Mouse (Mus musculus): ENCODE measurements around the gene Olfr750. TPM values are rescaled to one million over a fixed set of nuclear protein-coding genes. Genes with fewer than 3 reads are reported as not detected.

Olfr750 gene
- total and polyA plus RNA-seq, 3 experiments, result not detected

Other genes with a start within 250 kb of the Olfr750 start
Only the 20 nearest of the 21 such genes appear.
- gene Klhl33, start 176.9 kb downstream of the Olfr750 start, total RNA-seq (2012; rRNA removed), result not detected in 2 replicates
- gene Klhl33, start 176.9 kb downstream of the Olfr750 start, total RNA-seq (2014; rRNA removed), result not detected in 2 replicates
- not detected in 2 replicates for gene Klhl33, start 176.9 kb downstream of the Olfr750 start, polyA plus RNA-seq (2012; ENCODE audit: insufficient read length, low read depth)
- gene Osgep, start 149.5 kb downstream of the Olfr750 start, total RNA-seq (2012; rRNA removed), result 39.1 and 41.7 TPM in 2 replicates
- gene Osgep, start 149.5 kb downstream of the Olfr750 start, total RNA-seq (2014; rRNA removed), result 88.7 and 90.4 TPM in 2 replicates
- 48.4 and 57.6 TPM in 2 replicates for gene Osgep, start 149.5 kb downstream of the Olfr750 start, polyA plus RNA-seq (2012; ENCODE audit: insufficient read length, low read depth)
- gene Apex1, start 149.5 kb downstream of the Olfr750 start, total RNA-seq (2012; rRNA removed), result 178 and 250 TPM in 2 replicates
- 417 and 427 TPM in 2 replicates for gene Apex1, start 149.5 kb downstream of the Olfr750 start, total RNA-seq (2014; rRNA removed)
- gene Apex1, start 149.5 kb downstream of the Olfr750 start, polyA plus RNA-seq (2012; ENCODE audit: insufficient read length, low read depth), result 353 and 354 TPM in 2 replicates
- 18.1 and 21.2 TPM in 2 replicates for gene Pip4p1, start 143.6 kb downstream of the Olfr750 start, total RNA-seq (2012; rRNA removed)
- 28.1 and 29.2 TPM in 2 replicates for gene Pip4p1, start 143.6 kb downstream of the Olfr750 start, total RNA-seq (2014; rRNA removed)
- 31.1 and 35.5 TPM in 2 replicates for gene Pip4p1, start 143.6 kb downstream of the Olfr750 start, polyA plus RNA-seq (2012; ENCODE audit: insufficient read length, low read depth)
- gene Pnp, start 143.4 kb downstream of the Olfr750 start, total RNA-seq (2012; rRNA removed), result 99.3 and 113 TPM in 2 replicates
- gene Pnp, start 143.4 kb downstream of the Olfr750 start, total RNA-seq (2014; rRNA removed), result 118 and 128 TPM in 2 replicates
- 65.9 and 80.0 TPM in 2 replicates for gene Pnp, start 143.4 kb downstream of the Olfr750 start, polyA plus RNA-seq (2012; ENCODE audit: insufficient read length, low read depth)
- gene Gm49342, start 129.9 kb downstream of the Olfr750 start, total RNA-seq (2012; rRNA removed), result not detected in 2 replicates
- 108 and 120 TPM in 2 replicates for gene Gm49342, start 129.9 kb downstream of the Olfr750 start, total RNA-seq (2014; rRNA removed)
- 50.6 and 100 TPM in 2 replicates for gene Gm49342, start 129.9 kb downstream of the Olfr750 start, polyA plus RNA-seq (2012; ENCODE audit: insufficient read length, low read depth)
- 0.21 TPM in 2 replicates for gene Pnp2, start 118.4 kb downstream of the Olfr750 start, total RNA-seq (2012; rRNA removed)
- 0.43 TPM in 1 of 2 replicates, not detected in the other for gene Pnp2, start 118.4 kb downstream of the Olfr750 start, total RNA-seq (2014; rRNA removed)
- 0.91 TPM in 1 of 2 replicates, not detected in the other for gene Pnp2, start 118.4 kb downstream of the Olfr750 start, polyA plus RNA-seq (2012; ENCODE audit: insufficient read length, low read depth)
- not detected in 2 replicates for gene Rnase10, start 66.7 kb downstream of the Olfr750 start, total RNA-seq (2012; rRNA removed)
- gene Rnase10, start 66.7 kb downstream of the Olfr750 start, total RNA-seq (2014; rRNA removed), result not detected in 2 replicates
- gene Rnase10, start 66.7 kb downstream of the Olfr750 start, polyA plus RNA-seq (2012; ENCODE audit: insufficient read length, low read depth), result not detected in 2 replicates
- gene Rnase9, start 32.6 kb downstream of the Olfr750 start, total RNA-seq (2012; rRNA removed), result not detected in 2 replicates
- gene Rnase9, start 32.6 kb downstream of the Olfr750 start, total RNA-seq (2014; rRNA removed), result not detected in 2 replicates
- gene Rnase9, start 32.6 kb downstream of the Olfr750 start, polyA plus RNA-seq (2012; ENCODE audit: insufficient read length, low read depth), result not detected in 2 replicates
- gene Rnase11, start 24.3 kb downstream of the Olfr750 start, total RNA-seq (2012; rRNA removed), result not detected in 2 replicates
- not detected in 2 replicates for gene Rnase11, start 24.3 kb downstream of the Olfr750 start, total RNA-seq (2014; rRNA removed)
- gene Rnase11, start 24.3 kb downstream of the Olfr750 start, polyA plus RNA-seq (2012; ENCODE audit: insufficient read length, low read depth), result not detected in 2 replicates
- 0.38 and 0.55 TPM in 2 replicates for gene Rnase12, start 16.8 kb downstream of the Olfr750 start, total RNA-seq (2012; rRNA removed)
- not detected in 2 replicates for gene Rnase12, start 16.8 kb downstream of the Olfr750 start, total RNA-seq (2014; rRNA removed)
- not detected in 2 replicates for gene Rnase12, start 16.8 kb downstream of the Olfr750 start, polyA plus RNA-seq (2012; ENCODE audit: insufficient read length, low read depth)
- 0.92 and 1.9 TPM in 2 replicates for gene Rnase4, start 16.6 kb upstream of the Olfr750 start, total RNA-seq (2012; rRNA removed)
- gene Rnase4, start 16.6 kb upstream of the Olfr750 start, total RNA-seq (2014; rRNA removed), result 1.8 and 2.5 TPM in 2 replicates
- gene Rnase4, start 16.6 kb upstream of the Olfr750 start, polyA plus RNA-seq (2012; ENCODE audit: insufficient read length, low read depth), result 1.1 and 1.6 TPM in 2 replicates
- gene Ang, start 16.7 kb upstream of the Olfr750 start, total RNA-seq (2012; rRNA removed), result 1.6 and 2.2 TPM in 2 replicates
- gene Ang, start 16.7 kb upstream of the Olfr750 start, total RNA-seq (2014; rRNA removed), result 0.44 and 1.2 TPM in 2 replicates
- gene Ang, start 16.7 kb upstream of the Olfr750 start, polyA plus RNA-seq (2012; ENCODE audit: insufficient read length, low read depth), result 0.97 and 1.2 TPM in 2 replicates
- not detected in 2 replicates for gene Eddm3b, start 40.0 kb upstream of the Olfr750 start, total RNA-seq (2012; rRNA removed)
- not detected in 2 replicates for gene Eddm3b, start 40.0 kb upstream of the Olfr750 start, total RNA-seq (2014; rRNA removed)
- gene Eddm3b, start 40.0 kb upstream of the Olfr750 start, polyA plus RNA-seq (2012; ENCODE audit: insufficient read length, low read depth), result not detected in 2 replicates
- 15.6 and 18.3 TPM in 2 replicates for gene Rnase6, start 49.5 kb upstream of the Olfr750 start, total RNA-seq (2012; rRNA removed)
- gene Rnase6, start 49.5 kb upstream of the Olfr750 start, total RNA-seq (2014; rRNA removed), result 35.1 and 38.2 TPM in 2 replicates
- gene Rnase6, start 49.5 kb upstream of the Olfr750 start, polyA plus RNA-seq (2012; ENCODE audit: insufficient read length, low read depth), result 15.3 and 16.4 TPM in 2 replicates
- 0.17 TPM in 1 of 2 replicates, not detected in the other for gene Rnase1, start 72.3 kb upstream of the Olfr750 start, total RNA-seq (2012; rRNA removed)
- not detected in 2 replicates for gene Rnase1, start 72.3 kb upstream of the Olfr750 start, total RNA-seq (2014; rRNA removed)
- not detected in 2 replicates for gene Rnase1, start 72.3 kb upstream of the Olfr750 start, polyA plus RNA-seq (2012; ENCODE audit: insufficient read length, low read depth)
- gene Rnase2b, start 87.8 kb upstream of the Olfr750 start, total RNA-seq (2012; rRNA removed), result 1.3 and 1.6 TPM in 2 replicates
- gene Rnase2b, start 87.8 kb upstream of the Olfr750 start, total RNA-seq (2014; rRNA removed), result not detected in 2 replicates
- 0.33 TPM in 1 of 2 replicates, not detected in the other for gene Rnase2b, start 87.8 kb upstream of the Olfr750 start, polyA plus RNA-seq (2012; ENCODE audit: insufficient read length, low read depth)
- gene Ang2, start 124.7 kb upstream of the Olfr750 start, total RNA-seq (2012; rRNA removed), result not detected in 2 replicates
- not detected in 2 replicates for gene Ang2, start 124.7 kb upstream of the Olfr750 start, total RNA-seq (2014; rRNA removed)
- gene Ang2, start 124.7 kb upstream of the Olfr750 start, polyA plus RNA-seq (2012; ENCODE audit: insufficient read length, low read depth), result not detected in 2 replicates
- gene Ear14, start 129.0 kb upstream of the Olfr750 start, total RNA-seq (2012; rRNA removed), result not detected in 2 replicates
- gene Ear14, start 129.0 kb upstream of the Olfr750 start, total RNA-seq (2014; rRNA removed), result not detected in 2 replicates
- not detected in 2 replicates for gene Ear14, start 129.0 kb upstream of the Olfr750 start, polyA plus RNA-seq (2012; ENCODE audit: insufficient read length, low read depth)
- gene Rnase2a, start 181.7 kb upstream of the Olfr750 start, total RNA-seq (2012; rRNA removed), result not detected in 2 replicates
- not detected in 2 replicates for gene Rnase2a, start 181.7 kb upstream of the Olfr750 start, total RNA-seq (2014; rRNA removed)
- not detected in 2 replicates for gene Rnase2a, start 181.7 kb upstream of the Olfr750 start, polyA plus RNA-seq (2012; ENCODE audit: insufficient read length, low read depth)